Mouse (Mus musculus) bone marrow macrophage, adult 2 months (primary cell): ENCODE data around the gene Faf1. TPM values are rescaled to one million over a fixed set of nuclear protein-coding genes. Genes with fewer than 3 reads are reported as not detected.

Source experiments
- H3K27ac ChIP-seq: 2 replicates; pipeline ENCODE4 v1.5.1; 2012; ENCODE audit warnings: low read depth, low read length; ENCODE audit not compliant: insufficient read depth
- H3K4me1 ChIP-seq: 2 replicates; pipeline ENCODE4 v1.6.1; 2012; ENCODE audit warnings: low read length; ENCODE audit not compliant: control insufficient read depth, insufficient read depth
- H3K4me3 ChIP-seq: 2 replicates; pipeline ENCODE4 v1.5.1; 2012; ENCODE audit warnings: mild to moderate bottlenecking, low read length, moderate library complexity; ENCODE audit not compliant: insufficient read depth
- CTCF ChIP-seq: IDR thresholded peaks from 2 replicates; pipeline ENCODE4 v1.5.1; 2012; ENCODE audit warnings: low read depth, mild to moderate bottlenecking, low read length, moderate library complexity
- POLR2A ChIP-seq: IDR thresholded peaks from 2 replicates; pipeline ENCODE4 v1.6.1; 2012; ENCODE audit warnings: mild to moderate bottlenecking, low read depth, low read length, borderline replicate concordance
- polyA plus RNA-seq: library from polyadenylated mRNA; stranded (reverse); fragments of >200 nt; gene quantifications from 2 replicates; pipeline ENCODE4 v1.2.4, GENCODE M21; 2012; ENCODE audit not compliant: missing spikeins, insufficient read depth, insufficient read length

The Faf1 gene
- 18.7 and 22.3 TPM in 2 replicates for polyA plus RNA-seq

GRCm38 (mm10) chr4:109676218-109677215 lies at the start of gene Faf1:
Gene Faf1 (plus strand): TSS chr4:109676588.
- TF ChIP-seq CTCF = 0 out of 2 replicates have a peak, but pooled peaks have one; percentile 6
- 0 out of 2 replicates have a peak, but pooled peaks have one; percentile 61 for TF ChIP-seq POLR2A
- peak within 1 kb of the TSS; percentile 91 for H3K27ac ChIP-seq
- peaks cover 4% of the 10 kb centered on the region; the same call in 1 of the 2 replicates for H3K4me1 ChIP-seq
- peak within 1 kb of the TSS; percentile 86 for H3K4me3 ChIP-seq

GRCm38 (mm10) chr4:109630215-109630614 lies 46.2 kb upstream of the Faf1 start:
- Histone ChIP-seq H3K4me3 (no peak overlapping the region), H3K4me1 (no peaks in the 10 kb centered on the region), H3K27ac (no peak overlapping the region)
- no peak for TF ChIP-seq POLR2A
- TF ChIP-seq CTCF = no peak

- Histone ChIP-seq H3K27ac (no peak overlapping the region), H3K4me1 (no peaks in the 10 kb centered on the region), H3K4me3 (no peak overlapping the region)
- TF ChIP-seq CTCF = no peak
- TF ChIP-seq POLR2A = no peak
Measured at GRCm38 (mm10) chr4:109631029-109631428, 45.4 kb upstream of the Faf1 start.

- TF ChIP-seq CTCF = no peak
- TF ChIP-seq POLR2A = no peak
- H3K4me1 ChIP-seq = no peaks in the 10 kb centered on the region
- no peak overlapping the region for H3K4me3 ChIP-seq
- H3K27ac ChIP-seq = no peak overlapping the region
Measured at GRCm38 (mm10) chr4:109634971-109635370, 41.4 kb upstream of the Faf1 start.

GRCm38 (mm10) chr4:109639356-109639755 lies 37.0 kb upstream of the Faf1 start:
- Histone ChIP-seq H3K4me3 (no peak overlapping the region), H3K27ac (no peak overlapping the region), H3K4me1 (no peaks in the 10 kb centered on the region)
- TF ChIP-seq POLR2A (no peak), CTCF (no peak)

GRCm38 (mm10) chr4:109640141-109640540 lies 36.2 kb upstream of the Faf1 start:
- Histone ChIP-seq H3K4me3 (no peak overlapping the region), H3K27ac (no peak overlapping the region), H3K4me1 (no peaks in the 10 kb centered on the region)
- TF ChIP-seq CTCF = no peak
- TF ChIP-seq POLR2A = no peak

- Histone ChIP-seq H3K4me1 (no peaks in the 10 kb centered on the region), H3K27ac (no peak overlapping the region), H3K4me3 (no peak overlapping the region)
- no peak for TF ChIP-seq POLR2A
Measured at GRCm38 (mm10) chr4:109641451-109641850, 34.9 kb upstream of the Faf1 start.

- no peak overlapping the region for H3K4me3 ChIP-seq
- no peak overlapping the region for H3K27ac ChIP-seq
- TF ChIP-seq POLR2A = no peak
- TF ChIP-seq CTCF = no peak
- H3K4me1 ChIP-seq = peaks cover 4% of the 10 kb centered on the region
Measured at GRCm38 (mm10) chr4:109647281-109647680, 29.1 kb upstream of the Faf1 start.

GRCm38 (mm10) chr4:109649331-109649730 lies 27.1 kb upstream of the Faf1 start:
- TF ChIP-seq POLR2A (no peak), CTCF (no peak)
- peaks cover 4% of the 10 kb centered on the region for H3K4me1 ChIP-seq
- no peak overlapping the region for H3K27ac ChIP-seq
- H3K4me3 ChIP-seq = no peak overlapping the region

GRCm38 (mm10) chr4:109653251-109653650 lies 23.1 kb upstream of the Faf1 start:
- no peak overlapping the region for H3K27ac ChIP-seq
- TF ChIP-seq POLR2A (no peak), CTCF (no peak)
- no peak overlapping the region for H3K4me3 ChIP-seq
- H3K4me1 ChIP-seq = peaks cover 6% of the 10 kb centered on the region
